Mouse (Mus musculus): ENCODE results near the gene Catsper4.
A peak's percentile ranks its signal among the peaks of the same experiment; 100 is the strongest.

The Catsper4 gene

GRCm38 (mm10) chr4:134250930-134251240, 23.7 kb upstream of the Catsper4 start:
- no peak for DNase-seq (ENCODE audit: low spot score in 2 of 2)

GRCm38 (mm10) chr4:134250116-134250929, 23.1 kb upstream of the Catsper4 start:
- DNase-seq (ENCODE audit: low spot score in 2 of 2), result no peak

GRCm38 (mm10) chr4:134249651-134250050, 22.5 kb upstream of the Catsper4 start:
- DNase-seq (ENCODE audit: low spot score in 2 of 2), result peak; percentile 38 to 53

- no peak for DNase-seq (ENCODE audit: low spot score in 2 of 2)
Observed at GRCm38 (mm10) chr4:134246719-134247258, 19.6 kb upstream of the Catsper4 start, which contains the start of gene Gm30191. Gene Gm30191 (plus strand): TSS chr4:134246935.

GRCm38 (mm10) chr4:134246256-134246655, 19.1 kb upstream of the Catsper4 start:
- no peak for DNase-seq (ENCODE audit: low spot score in 2 of 2)

GRCm38 (mm10) chr4:134245148-134245843, 18.1 kb upstream of the Catsper4 start, which contains the start of gene Zfp593:
Gene Zfp593 (minus strand): TSS chr4:134245592.
- DNase-seq (ENCODE audit: low spot score in 2 of 2), result peak; percentile 89 to 93

- no peak for DNase-seq (ENCODE audit: low spot score in 2 of 2)
Observed at GRCm38 (mm10) chr4:134243516-134244250, 16.5 kb upstream of the Catsper4 start, which contains the start of gene E130218I03Rik. Gene E130218I03Rik (plus strand): TSS chr4:134243662.

GRCm38 (mm10) chr4:134238686-134239085, 11.5 kb upstream of the Catsper4 start:
- DNase-seq (ENCODE audit: low spot score in 2 of 2), result no peak

GRCm38 (mm10) chr4:134238279-134238651, 11.1 kb upstream of the Catsper4 start, which contains the start of gene Cnksr1:
Gene Cnksr1 (minus strand): TSS chr4:134238399.
- DNase-seq (ENCODE audit: low spot score in 2 of 2), result no peak

GRCm38 (mm10) chr4:134237582-134238278, 10.5 kb upstream of the Catsper4 start:
- DNase-seq (ENCODE audit: low spot score in 2 of 2), result no peak

- DNase-seq (ENCODE audit: low spot score in 2 of 2), result no peak
Observed at GRCm38 (mm10) chr4:134234876-134235275, 7.7 kb upstream of the Catsper4 start.

- DNase-seq (ENCODE audit: low spot score in 2 of 2), result no peak
Observed at GRCm38 (mm10) chr4:134230431-134230830, 3.2 kb upstream of the Catsper4 start.

GRCm38 (mm10) chr4:134222793-134223600, 4.2 kb downstream of the Catsper4 start:
- no peak for DNase-seq (ENCODE audit: low spot score in 2 of 2)

- DNase-seq (ENCODE audit: low spot score in 2 of 2), result no peak
Observed at GRCm38 (mm10) chr4:134206488-134207053, 20.6 kb downstream of the Catsper4 start.

GRCm38 (mm10) chr4:134203340-134203896, 23.8 kb downstream of the Catsper4 start:
- DNase-seq (ENCODE audit: low spot score in 2 of 2), result no peak

- no peak for DNase-seq (ENCODE audit: low spot score in 2 of 2)
Observed at GRCm38 (mm10) chr4:134202904-134203303, 24.3 kb downstream of the Catsper4 start, which contains the start of gene Gm7534. Gene Gm7534 (minus strand): TSS chr4:134203004.

- DNase-seq (ENCODE audit: low spot score in 2 of 2), result no peak
Observed at GRCm38 (mm10) chr4:134199371-134199770, 27.8 kb downstream of the Catsper4 start.

- DNase-seq (ENCODE audit: low spot score in 2 of 2), result no peak
Observed at GRCm38 (mm10) chr4:134186268-134186667, 40.9 kb downstream of the Catsper4 start.

GRCm38 (mm10) chr4:134185569-134185968, 41.6 kb downstream of the Catsper4 start:
- DNase-seq (ENCODE audit: low spot score in 2 of 2), result no peak

GRCm38 (mm10) chr4:134183711-134184110, 43.5 kb downstream of the Catsper4 start:
- DNase-seq (ENCODE audit: low spot score in 2 of 2), result no peak

Data from spleen, postnatal 36 days (tissue).